Mouse (Mus musculus) heart, embryonic 10.5 days (tissue): Measurements from ENCODE around the gene Rdm1. TPM values are rescaled to one million over a fixed set of nuclear protein-coding genes. Genes with fewer than 3 reads are reported as not detected.
"Not testable (repeated sequence)": the region's sequence is repeated elsewhere in the genome, so short reads cannot be mapped to it uniquely, and the experiment has no call there.

ENCODE experiments used
- DNase-seq: peaks from one replicate; pipeline ENCODE4 v3.0.0-alpha.2; 2017; ENCODE audit warnings: low spot score
- H3K27ac ChIP-seq: fragments of 300-500 bp; sonication (generic); 2 replicates; pipeline ENCODE4 v1.5.1; 2016; ENCODE audit warnings: mild to moderate bottlenecking
- H3K27me3 ChIP-seq: fragments of 300-500 bp; sonication (generic); 2 replicates; pipeline ENCODE4 v1.6.1; 2016; ENCODE audit warnings: mild to moderate bottlenecking; ENCODE audit not compliant: poor library complexity, insufficient read depth, severe bottlenecking
- H3K36me3 ChIP-seq: fragments of 300-500 bp; sonication (generic); 2 replicates; pipeline ENCODE4 v1.6.1; 2016; ENCODE audit warnings: mild to moderate bottlenecking, moderate library complexity
- H3K4me1 ChIP-seq: fragments of 300-500 bp; sonication (generic); 2 replicates; pipeline ENCODE4 v1.6.1; 2016; ENCODE audit warnings: mild to moderate bottlenecking
- H3K4me3 ChIP-seq: fragments of 300-500 bp; sonication (generic); 2 replicates; pipeline ENCODE4 v1.5.1; 2016; ENCODE audit warnings: mild to moderate bottlenecking, moderate library complexity
- H3K9me3 ChIP-seq: fragments of 300-500 bp; sonication (generic); 2 replicates; pipeline ENCODE4 v1.6.1; 2016; ENCODE audit warnings: mild to moderate bottlenecking, moderate library complexity
- WGBS: fragments of 180-500 bp; shearing (Covaris S2); methylation state at CpG from one replicate; pipeline ENCODE4 v1.1.7; 2016; 5-methylcytosine and 5-hydroxymethylcytosine counted together
- polyA plus RNA-seq: library from polyadenylated mRNA; unstranded; fragments of >200 nt; fragmentation: Nextera tagmentation; extraction: Ambion mirVana; gene quantifications from 2 replicates; pipeline ENCODE4 v1.2.1, GENCODE M21; 2016

Rdm1 gene
- polyA plus RNA-seq, 1 experiment from 2014 or later = 24.0 TPM

DNA sequence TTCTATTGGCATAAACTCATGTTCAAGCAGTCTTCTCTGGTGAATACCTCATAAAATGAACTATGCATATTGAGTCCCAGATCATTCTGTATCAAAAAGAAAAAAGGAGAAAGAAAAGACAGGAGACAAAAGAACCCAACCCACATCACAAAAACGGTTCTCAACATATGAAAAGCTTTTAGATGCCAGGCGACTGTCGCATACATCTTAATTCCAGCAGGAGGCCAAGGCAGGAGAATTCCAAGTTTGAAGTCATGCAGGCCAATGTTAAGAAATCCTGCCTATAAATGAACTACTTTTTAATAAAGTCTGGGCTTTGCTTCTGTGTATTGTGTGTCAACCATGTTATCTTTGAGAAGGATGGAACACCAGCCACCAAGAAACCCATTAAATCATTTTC lies 22.9 kb upstream of the Rdm1 start:
- no peaks in the 10 kb centered on the region for H3K9me3 ChIP-seq
- no peaks in the 10 kb centered on the region for H3K36me3 ChIP-seq
- H3K4me1 ChIP-seq = no peaks in the 10 kb centered on the region
- no peak overlapping the region for H3K27ac ChIP-seq
- H3K27me3 ChIP-seq = 0 out of 2 replicates have a peak, but pooled peaks cover 3% of the 10 kb centered on the region
- no peak for DNase-seq
- WGBS = 2% methylated on average over 3 of the region's 3 CpGs
- peak overlapping the region; percentile 47; the same call in 1 of the 2 replicates for H3K4me3 ChIP-seq

DNA sequence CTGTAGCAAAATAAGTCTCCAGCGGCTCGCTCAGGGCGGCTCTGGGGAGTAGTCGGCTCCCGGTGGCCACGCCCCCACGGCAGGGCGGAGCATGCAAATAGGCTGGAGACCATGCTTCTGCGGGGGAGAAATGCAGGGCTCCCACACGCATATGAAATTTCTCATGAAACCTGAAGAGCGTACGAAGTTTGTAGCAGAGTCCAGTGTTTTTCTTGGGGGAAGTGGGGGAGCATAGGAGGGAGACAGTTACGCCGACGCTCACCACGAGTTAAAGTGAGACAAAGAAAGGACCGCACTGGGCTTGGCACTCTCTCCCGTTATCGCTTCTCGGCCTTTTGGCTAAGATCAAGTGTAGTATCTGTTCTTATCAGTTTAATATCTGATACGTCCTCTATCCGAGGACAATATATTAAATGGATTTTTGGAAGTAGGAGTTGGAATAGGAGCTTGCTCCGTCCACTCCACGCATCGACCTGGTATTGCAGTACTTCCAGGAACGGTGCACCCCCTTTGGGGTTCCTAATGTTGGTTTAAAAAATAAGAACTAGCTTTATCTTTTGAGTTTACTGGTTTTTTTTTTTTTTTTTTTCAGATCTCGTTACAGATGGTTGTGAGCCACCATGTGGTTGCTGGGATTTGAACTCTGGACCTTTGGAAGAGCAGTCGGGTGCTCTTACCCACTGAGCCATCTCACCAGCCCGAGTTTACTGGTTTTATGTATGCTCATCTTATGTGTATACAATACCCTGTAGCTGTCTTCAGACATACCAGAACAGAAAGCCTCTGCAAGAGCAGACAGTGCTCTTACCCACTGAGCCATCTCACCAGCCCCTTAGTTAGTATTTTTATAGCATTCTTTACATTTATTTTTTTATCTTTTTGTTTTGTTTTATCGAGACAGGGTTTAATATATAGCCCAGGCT lies 22.2 kb upstream of the Rdm1 start:
- not testable (repeated sequence) for H3K9me3 ChIP-seq, H3K27me3 ChIP-seq, H3K36me3 ChIP-seq, H3K4me1 ChIP-seq
- peak overlapping the region; percentile 80 for H3K27ac ChIP-seq
- H3K4me3 ChIP-seq = peak overlapping the region; percentile 47
- DNase-seq = peak; percentile 90
- 1% methylated on average over 30 of the region's 30 CpGs for WGBS

DNA sequence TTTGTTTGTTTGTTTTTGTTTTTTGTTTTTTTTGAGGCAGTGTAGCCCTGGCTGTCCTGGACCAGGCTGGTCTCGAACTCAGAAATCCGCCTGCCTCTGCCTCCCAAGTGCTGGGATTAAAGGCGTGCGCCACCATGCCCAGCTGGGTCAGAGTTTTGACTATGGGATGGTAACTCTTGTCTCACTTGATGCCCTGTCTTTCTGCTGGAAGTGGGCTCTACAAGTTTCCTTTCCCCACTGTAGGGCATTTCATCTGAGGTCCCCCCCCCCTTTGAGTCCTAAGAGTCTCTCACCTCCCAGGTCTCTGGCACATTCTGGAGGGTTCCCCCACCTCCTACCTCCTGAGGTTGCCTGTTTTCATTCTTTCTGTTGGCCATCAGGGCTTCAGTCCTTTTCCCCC lies 19.9 kb upstream of the Rdm1 start:
- H3K4me1 ChIP-seq = peaks cover 12% of the 10 kb centered on the region
- 90% methylated on average over 4 of the region's 4 CpGs for WGBS
- H3K27ac ChIP-seq, H3K27me3 ChIP-seq, DNase-seq, H3K4me3 ChIP-seq, H3K36me3 ChIP-seq, H3K9me3 ChIP-seq: not testable (repeated sequence)

DNA sequence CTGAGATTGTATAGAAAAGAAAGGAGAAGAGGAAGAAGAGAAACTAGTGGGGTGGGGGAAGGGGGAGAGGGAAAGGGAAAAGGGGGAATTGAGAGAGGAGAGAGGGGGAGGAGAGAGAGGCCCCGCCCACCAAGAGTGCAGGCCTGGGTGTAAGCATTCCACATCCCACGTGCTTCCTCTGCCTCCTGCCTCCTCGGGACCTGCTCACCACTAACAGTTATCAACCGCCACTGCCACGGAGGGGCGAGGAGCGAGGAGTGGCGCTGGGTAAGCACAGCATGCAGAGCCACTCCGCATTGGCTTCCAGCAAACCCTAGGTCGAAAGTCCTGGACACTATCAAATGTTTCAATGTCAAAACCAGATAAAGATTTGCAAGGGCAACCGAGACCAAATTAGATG lies 16.6 kb upstream of the Rdm1 start:
- DNase-seq = no peak
- 0 out of 2 replicates have a peak overlapping the region, but pooled peaks have one; percentile 42 for H3K27ac ChIP-seq
- H3K27me3 ChIP-seq = no peaks in the 10 kb centered on the region
- H3K4me1 ChIP-seq = peaks cover 16% of the 10 kb centered on the region
- no peaks in the 10 kb centered on the region for H3K36me3 ChIP-seq
- WGBS = 11% methylated on average over 11 of the region's 11 CpGs
- H3K9me3 ChIP-seq = no peaks in the 10 kb centered on the region
- peak overlapping the region; percentile 35 for H3K4me3 ChIP-seq

DNA sequence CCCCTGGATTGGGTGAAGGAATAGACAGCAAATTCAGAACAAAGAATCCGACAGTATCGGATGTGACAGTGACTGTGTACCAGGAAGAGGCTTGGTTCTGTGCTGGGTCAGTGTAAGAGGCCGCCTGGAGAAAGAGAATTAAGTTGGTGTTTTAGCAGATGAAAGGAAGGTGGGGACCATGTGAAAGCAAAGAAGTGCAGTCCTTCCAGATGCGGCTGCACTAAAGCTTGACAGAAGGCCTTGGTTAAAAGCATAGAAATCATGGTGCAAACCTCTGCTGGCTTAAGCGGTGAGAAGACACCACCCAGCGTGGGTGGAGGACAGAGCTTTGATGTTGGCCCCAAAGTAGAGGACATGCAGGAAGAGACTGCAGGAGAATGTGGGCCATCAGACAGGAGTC lies 13.4 kb upstream of the Rdm1 start:
- H3K9me3 ChIP-seq = no peaks in the 10 kb centered on the region
- no peaks in the 10 kb centered on the region for H3K36me3 ChIP-seq
- no peak for DNase-seq
- 69% methylated on average over 6 of the region's 6 CpGs for WGBS
- peaks cover 8% of the 10 kb centered on the region; the same call in 1 of the 2 replicates for H3K27me3 ChIP-seq
- no peak overlapping the region for H3K27ac ChIP-seq
- H3K4me3 ChIP-seq = no peak overlapping the region
- peaks cover 36% of the 10 kb centered on the region for H3K4me1 ChIP-seq

- WGBS = 56% methylated on average over 4 of the region's 4 CpGs
- DNase-seq = no peak
- Histone ChIP-seq H3K27ac (no peak overlapping the region), H3K27me3 (peaks cover 8% of the 10 kb centered on the region; the same call in 1 of the 2 replicates), H3K4me3 (no peak overlapping the region), H3K9me3 (no peaks in the 10 kb centered on the region), H3K4me1 (peaks cover 37% of the 10 kb centered on the region), H3K36me3 (no peaks in the 10 kb centered on the region)
Observed at GRCm38 (mm10) chr11:101614116-101614515, 12.9 kb upstream of the Rdm1 start.

GRCm38 (mm10) chr11:101615380-101615779 lies 11.6 kb upstream of the Rdm1 start:
- DNase-seq = no peak
- H3K4me1 ChIP-seq = peaks cover 32% of the 10 kb centered on the region
- WGBS = 75% methylated on average over 6 of the region's 6 CpGs
- H3K27me3 ChIP-seq = peaks cover 8% of the 10 kb centered on the region; the same call in 1 of the 2 replicates
- no peaks in the 10 kb centered on the region for H3K36me3 ChIP-seq
- H3K9me3 ChIP-seq = no peaks in the 10 kb centered on the region
- H3K4me3 ChIP-seq = no peak overlapping the region
- H3K27ac ChIP-seq = no peak overlapping the region

DNA sequence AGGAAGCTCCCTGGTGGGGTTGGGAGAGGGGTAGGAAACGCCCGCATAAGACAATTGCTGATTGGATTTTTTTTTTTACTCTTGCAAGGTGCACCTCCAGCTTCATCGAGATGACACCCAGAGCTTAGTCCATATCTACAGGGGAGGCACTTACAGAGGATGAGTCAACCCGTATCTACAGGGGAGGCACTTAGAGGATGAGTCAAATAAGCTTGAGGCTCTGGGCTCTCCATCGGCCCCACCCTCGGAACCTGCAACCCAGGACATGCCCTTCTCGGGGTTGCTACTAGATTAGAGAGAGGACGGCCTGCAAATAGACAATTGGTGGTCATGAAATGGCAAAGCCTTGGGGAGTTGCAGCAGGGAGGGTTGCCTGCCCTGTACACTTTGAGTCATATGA lies 10.9 kb upstream of the Rdm1 start:
- H3K27ac ChIP-seq = no peak overlapping the region
- 81% methylated on average over 8 of the region's 8 CpGs for WGBS
- H3K4me3 ChIP-seq = no peak overlapping the region
- H3K27me3 ChIP-seq = peaks cover 8% of the 10 kb centered on the region; the same call in 1 of the 2 replicates
- no peaks in the 10 kb centered on the region for H3K36me3 ChIP-seq
- H3K9me3 ChIP-seq = no peaks in the 10 kb centered on the region
- H3K4me1 ChIP-seq = peaks cover 25% of the 10 kb centered on the region
- no peak for DNase-seq

GRCm38 (mm10) chr11:101616948-101617767 lies 9.8 kb upstream of the Rdm1 start:
- peaks cover 24% of the 10 kb centered on the region for H3K4me1 ChIP-seq
- peaks cover 8% of the 10 kb centered on the region; the same call in 1 of the 2 replicates for H3K27me3 ChIP-seq
- H3K4me3 ChIP-seq = peak overlapping the region; percentile 13; the same call in 1 of the 2 replicates
- 21% methylated on average over 18 of the region's 18 CpGs for WGBS
- H3K27ac ChIP-seq = peak overlapping the region; percentile 65; the same call in 1 of the 2 replicates
- H3K36me3 ChIP-seq = no peaks in the 10 kb centered on the region
- DNase-seq = no peak
- no peaks in the 10 kb centered on the region for H3K9me3 ChIP-seq

- Histone ChIP-seq H3K9me3 (no peaks in the 10 kb centered on the region), H3K4me1 (peaks cover 24% of the 10 kb centered on the region), H3K4me3 (peak overlapping the region; percentile 13), H3K27me3 (peaks cover 8% of the 10 kb centered on the region; the same call in 1 of the 2 replicates), H3K36me3 (no peaks in the 10 kb centered on the region), H3K27ac (peak overlapping the region; percentile 65)
- DNase-seq = peak; percentile 85
- 12% methylated on average over 8 of the region's 8 CpGs for WGBS
Observed at GRCm38 (mm10) chr11:101617849-101618248, 9.1 kb upstream of the Rdm1 start.

- H3K9me3 ChIP-seq = no peaks in the 10 kb centered on the region
- no peak overlapping the region for H3K4me3 ChIP-seq
- 73% methylated on average over 3 of the region's 3 CpGs for whole genome bisulfite sequencing
- H3K27me3 ChIP-seq = peaks cover 8% of the 10 kb centered on the region; the same call in 1 of the 2 replicates
- peak overlapping the region; percentile 23 for H3K27ac ChIP-seq
- no peaks in the 10 kb centered on the region for H3K36me3 ChIP-seq
- no peak for DNase-seq
- peaks cover 24% of the 10 kb centered on the region for H3K4me1 ChIP-seq
Observed at GRCm38 (mm10) chr11:101618596-101618995, 8.4 kb upstream of the Rdm1 start.

GRCm38 (mm10) chr11:101620022-101620655 lies 6.9 kb upstream of the Rdm1 start:
- not testable (repeated sequence) for H3K4me3 ChIP-seq, H3K27ac ChIP-seq, H3K27me3 ChIP-seq, H3K36me3 ChIP-seq, H3K9me3 ChIP-seq, DNase-seq
- H3K4me1 ChIP-seq = peaks cover 20% of the 10 kb centered on the region
- WGBS = 80% methylated on average over 11 of the region's 11 CpGs
